Mouse (Mus musculus) small intestine, adult 2 months (tissue): ENCODE results near the gene Gm27029.

Experiments
- CTCF ChIP-seq: fragments of 200-500 bp; IDR thresholded peaks from 2 replicates; pipeline ENCODE4 v1.5.1; 2012; ENCODE audit warnings: low read depth, mild to moderate bottlenecking, control low read depth, inconsistent platforms, low read length, moderate library complexity, mixed read lengths; ENCODE audit not compliant: insufficient replicate concordance, insufficient read length; ENCODE audit errors: extremely low read depth
- POLR2A ChIP-seq: fragments of 200-500 bp; IDR thresholded peaks from 2 replicates; pipeline ENCODE4 v1.6.1; 2012; ENCODE audit warnings: low read depth, mild to moderate bottlenecking, control low read depth, inconsistent platforms, low read length, moderate library complexity

- TF ChIP-seq CTCF (no peak), POLR2A (no peak)
These were observed 8.8 kb upstream of the Gm27029 start for GRCm38 (mm10) chr11:101433396-101433795.
